Mouse (Mus musculus) activated CD4-positive, CD25-positive, alpha-beta regulatory T cell, adult 9 weeks (primary cell): ENCODE measurements around the gene Gm13084. TPM values are rescaled to one million over a fixed set of nuclear protein-coding genes. Genes with fewer than 3 reads are reported as not detected.

Experiments
- polyA plus RNA-seq: library from polyadenylated mRNA; unstranded; fragments of 100-300 nt; shearing (Covaris generic); gene quantifications from one replicate; pipeline ENCODE4 v1.2.1, GENCODE M21; 2017

The Gm13084 gene
- not detected for polyA plus RNA-seq

GRCm38 (mm10) chr4:143815993-143816392 is at the start of gene Gm13084:
TSS of gene Gm13084 (minus strand) at chr4:143816093.

GRCm38 (mm10) chr4:143846197-143846596 is 30.3 kb upstream of the Gm13084 start, which contains the start of gene Gm13103:
TSS of gene Gm13103 (plus strand) at chr4:143846497.

GRCm38 (mm10) chr4:143789052-143789451 is 26.8 kb downstream of the Gm13084 start, which contains the start of gene Gm13023:
TSS of gene Gm13023 (plus strand) at chr4:143789352.

Other genes starting within 250 kb of the Gm13084 start
- not detected for gene Gm13083, start 201.1 kb downstream of the Gm13084 start, polyA plus RNA-seq
- gene Gm13088, start 158.8 kb downstream of the Gm13084 start, polyA plus RNA-seq, result not detected
- not detected for gene Gm13089, start 113.4 kb downstream of the Gm13084 start, polyA plus RNA-seq
- gene Gm13078, start 96.6 kb downstream of the Gm13084 start, polyA plus RNA-seq, result not detected
- not detected for gene Gm13023, start 26.7 kb downstream of the Gm13084 start, polyA plus RNA-seq
- gene Gm13103, start 30.4 kb upstream of the Gm13084 start, polyA plus RNA-seq, result not detected
- gene Pramef6, start 84.3 kb upstream of the Gm13084 start, polyA plus RNA-seq, result not detected
- not detected for gene Pramef25, start 134.9 kb upstream of the Gm13084 start, polyA plus RNA-seq
- gene Gm13101, start 150.9 kb upstream of the Gm13084 start, polyA plus RNA-seq, result not detected
- gene Pramef17, start 178.3 kb upstream of the Gm13084 start, polyA plus RNA-seq, result not detected
- not detected for gene Pramel4, start 243.0 kb upstream of the Gm13084 start, polyA plus RNA-seq